Mouse (Mus musculus) layer of hippocampus, postnatal 10 days (tissue): Measurements from ENCODE around the gene Stag1. TPM values are rescaled to one million over a fixed set of nuclear protein-coding genes. Genes with fewer than 3 reads are reported as not detected.
A peak's percentile ranks its signal among the peaks of the same experiment; 100 is the strongest.

ENCODE experiments used
- DNase-seq, 2 experiments: peaks; one replicate each; pipeline ENCODE4 v3.0.0; 2021; ENCODE audit warnings: low spot score in 2 of 2
- total RNA-seq, 2 experiments: library from RNA; stranded (reverse); gene quantifications; 2 replicates each; pipeline ENCODE4 v1.2.3; 2021

Stag1 gene
- total RNA-seq, 2 experiments from 2014 or later, result 39.1 to 53.4 TPM

GRCm38 (mm10) chr9:100603156-100603555 lies 5.6 kb downstream of the Stag1 start:
- DNase-seq, result no peak

DNA sequence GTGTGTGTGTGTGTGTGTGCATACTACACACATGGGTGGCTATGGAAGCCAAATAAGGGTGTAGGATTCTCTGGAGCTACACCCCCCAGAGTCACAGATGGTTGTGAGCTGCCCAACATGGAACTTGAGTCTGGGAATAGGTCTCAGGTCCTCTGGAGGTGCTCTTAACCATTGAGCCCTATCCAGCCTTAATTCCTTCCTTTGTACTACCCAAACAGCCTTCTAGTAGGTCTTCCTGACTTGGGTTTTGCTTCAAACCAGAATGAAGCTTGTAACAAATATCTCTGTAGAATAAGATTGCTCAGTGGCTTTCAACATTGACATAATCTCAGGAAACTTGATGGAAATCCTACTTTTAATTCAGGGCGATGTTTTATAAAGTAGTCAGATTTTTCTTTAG lies 7.9 kb downstream of the Stag1 start:
- no peak for DNase-seq

- peak; percentile 9 to 24 for DNase-seq
These were observed 8.5 kb downstream of the Stag1 start for GRCm38 (mm10) chr9:100605985-100606554.

DNA sequence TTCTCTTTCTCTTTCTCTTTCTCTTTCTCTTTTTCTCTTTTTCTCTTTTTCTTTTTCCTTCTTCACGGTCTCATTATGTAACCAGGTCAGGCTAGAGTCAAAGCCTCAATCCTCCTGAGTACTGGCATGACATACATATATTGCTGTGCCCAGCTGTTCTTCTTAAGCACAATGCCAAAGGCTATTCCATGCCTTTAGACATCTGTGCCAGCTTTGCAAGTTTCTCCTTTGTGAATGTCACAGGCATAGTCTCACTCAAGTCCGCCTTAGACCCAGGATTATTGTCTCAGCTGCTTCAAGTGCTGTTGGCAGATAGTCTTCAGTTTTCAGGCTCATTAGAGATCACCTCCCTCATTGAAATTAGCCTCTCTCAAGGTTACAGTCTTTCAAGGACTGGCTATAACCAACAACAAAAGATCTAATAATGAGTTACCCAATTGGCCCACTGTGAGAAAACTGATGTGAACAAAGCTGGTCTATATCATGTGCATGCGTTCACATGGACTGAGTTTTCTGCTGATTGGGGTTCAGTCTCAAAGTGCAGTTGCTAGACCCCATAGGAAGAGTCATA lies 16.0 kb downstream of the Stag1 start:
- no peak for DNase-seq

DNA sequence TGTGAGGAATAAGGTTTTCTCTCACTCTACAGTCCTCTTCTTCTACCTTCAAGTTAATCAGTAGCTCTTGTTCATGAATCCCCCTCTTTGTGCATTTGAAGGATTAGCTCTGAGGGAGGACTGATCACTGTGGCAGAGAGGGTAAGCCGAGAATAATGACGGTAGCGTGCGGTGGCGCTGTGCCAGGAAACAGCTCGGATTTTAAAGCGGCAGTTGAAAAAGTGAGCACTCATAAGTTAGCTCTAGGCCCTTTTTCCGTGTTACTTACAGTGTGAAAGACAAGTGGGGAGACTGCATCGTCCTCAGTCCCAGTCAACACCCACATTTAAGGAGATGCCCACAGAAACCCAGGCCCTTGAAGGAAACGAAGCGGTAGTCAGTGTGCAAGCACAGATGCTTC lies 19.3 kb downstream of the Stag1 start:
- peak; percentile 34 to 51 for DNase-seq

DNA sequence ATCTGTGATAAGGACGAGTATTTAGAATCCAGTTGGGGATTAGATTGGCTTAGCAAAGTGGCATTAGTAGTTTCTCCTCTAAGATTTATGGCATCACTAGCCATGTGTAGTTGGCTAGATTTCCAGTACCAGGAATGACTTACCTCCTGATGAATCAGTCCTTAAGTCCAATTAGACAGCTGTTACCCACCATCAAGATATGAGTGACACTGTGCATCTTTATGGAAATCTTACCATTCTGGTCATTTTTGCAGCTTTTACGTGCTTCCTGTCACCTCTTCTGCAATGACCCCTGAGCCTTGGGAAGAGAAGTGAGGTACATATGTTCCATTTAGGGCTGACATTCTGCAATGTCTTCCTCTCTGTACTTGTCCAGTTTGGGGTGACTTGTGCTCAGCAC lies 28.7 kb downstream of the Stag1 start:
- no peak for DNase-seq

DNA sequence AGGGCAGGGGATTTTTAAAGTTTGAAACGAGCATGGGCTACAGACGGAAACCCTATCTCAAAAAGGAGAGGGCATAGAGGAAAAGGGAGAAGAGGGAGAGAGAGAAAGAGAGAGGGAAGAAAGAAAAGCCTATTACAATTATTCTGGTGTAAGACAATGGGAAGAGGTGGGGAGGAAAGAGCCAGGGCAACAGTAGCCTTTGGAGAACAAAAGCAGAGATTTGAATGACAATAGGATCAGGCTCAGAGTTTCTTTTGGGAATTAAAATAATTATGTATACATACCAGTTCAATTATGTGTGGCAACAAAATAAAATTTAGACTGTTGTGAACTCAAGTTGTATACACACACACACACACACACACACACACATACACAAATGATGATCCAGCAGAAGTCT lies 43.2 kb downstream of the Stag1 start:
- DNase-seq, result no peak

- DNase-seq, result no peak
These were observed 43.9 kb downstream of the Stag1 start for GRCm38 (mm10) chr9:100641391-100642085.

DNA sequence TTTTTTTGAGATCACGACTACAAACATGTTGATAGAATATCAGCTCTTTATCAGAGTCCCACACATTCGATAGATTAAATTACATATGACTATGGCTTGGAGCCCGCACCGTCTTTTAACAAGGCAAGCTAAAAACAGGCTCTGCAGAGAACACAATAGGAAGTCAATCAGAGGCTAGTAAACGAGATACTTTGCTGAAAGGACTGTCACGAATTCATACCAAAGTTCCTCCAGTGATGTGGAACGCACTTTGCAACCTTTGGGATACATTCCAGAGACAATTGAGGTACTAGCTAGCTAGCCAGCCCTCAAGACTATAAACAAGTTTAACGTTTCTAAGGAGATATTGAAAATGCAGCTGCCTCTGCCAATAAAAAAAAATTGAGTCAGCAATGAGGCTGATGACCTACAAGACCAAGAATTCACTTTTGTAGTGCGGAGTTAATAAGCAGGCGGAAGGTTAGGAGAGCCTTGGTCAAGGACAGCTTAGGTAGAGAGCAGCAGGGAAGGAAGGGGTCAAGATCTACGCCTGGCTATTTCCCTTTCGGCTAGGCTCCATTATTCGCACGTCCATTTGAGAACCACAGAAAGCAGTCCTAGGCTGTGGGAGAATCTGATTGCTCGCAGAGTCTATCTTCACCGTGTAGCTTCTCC lies 44.7 kb downstream of the Stag1 start:
- no peak for DNase-seq

- DNase-seq, result peak; percentile 100
These were observed 45.5 kb downstream of the Stag1 start for GRCm38 (mm10) chr9:100642840-100643697.

DNA sequence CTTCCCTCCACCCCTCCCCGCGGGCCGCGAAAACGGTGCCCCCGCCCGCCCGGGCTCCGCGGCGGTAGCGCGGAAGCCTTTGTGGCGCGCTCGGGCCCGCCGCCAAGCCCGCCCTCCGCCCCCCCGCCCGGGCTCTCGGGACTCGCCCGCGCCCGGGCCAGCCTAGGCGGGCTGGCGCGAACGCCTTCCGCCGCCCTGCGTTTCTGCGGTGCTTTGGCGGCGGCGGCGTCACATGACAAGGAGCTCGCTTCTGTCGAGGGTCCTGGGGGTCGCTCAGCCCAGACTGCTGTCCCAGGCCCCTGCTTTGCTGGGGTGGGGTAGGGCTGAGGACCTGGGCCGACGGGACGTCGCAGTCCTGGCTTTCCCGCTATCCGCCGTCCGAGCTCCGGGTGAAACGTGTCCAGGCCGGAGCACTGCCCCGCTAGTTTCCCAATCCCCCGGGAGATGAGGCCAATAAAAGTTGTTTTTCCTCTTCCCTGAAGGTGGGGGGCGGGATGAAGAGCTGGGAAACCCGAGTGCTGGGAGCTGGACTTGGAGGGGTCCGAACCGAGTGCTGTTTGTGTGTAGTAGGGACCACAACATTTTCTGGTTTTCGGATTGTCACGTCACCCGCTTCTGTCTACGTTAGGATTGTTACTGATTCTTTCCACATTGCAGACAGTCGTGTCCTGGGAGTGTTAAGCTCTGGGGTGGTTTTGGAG lies 46.6 kb downstream of the Stag1 start:
- DNase-seq, result peak; percentile 61 to 72

DNA sequence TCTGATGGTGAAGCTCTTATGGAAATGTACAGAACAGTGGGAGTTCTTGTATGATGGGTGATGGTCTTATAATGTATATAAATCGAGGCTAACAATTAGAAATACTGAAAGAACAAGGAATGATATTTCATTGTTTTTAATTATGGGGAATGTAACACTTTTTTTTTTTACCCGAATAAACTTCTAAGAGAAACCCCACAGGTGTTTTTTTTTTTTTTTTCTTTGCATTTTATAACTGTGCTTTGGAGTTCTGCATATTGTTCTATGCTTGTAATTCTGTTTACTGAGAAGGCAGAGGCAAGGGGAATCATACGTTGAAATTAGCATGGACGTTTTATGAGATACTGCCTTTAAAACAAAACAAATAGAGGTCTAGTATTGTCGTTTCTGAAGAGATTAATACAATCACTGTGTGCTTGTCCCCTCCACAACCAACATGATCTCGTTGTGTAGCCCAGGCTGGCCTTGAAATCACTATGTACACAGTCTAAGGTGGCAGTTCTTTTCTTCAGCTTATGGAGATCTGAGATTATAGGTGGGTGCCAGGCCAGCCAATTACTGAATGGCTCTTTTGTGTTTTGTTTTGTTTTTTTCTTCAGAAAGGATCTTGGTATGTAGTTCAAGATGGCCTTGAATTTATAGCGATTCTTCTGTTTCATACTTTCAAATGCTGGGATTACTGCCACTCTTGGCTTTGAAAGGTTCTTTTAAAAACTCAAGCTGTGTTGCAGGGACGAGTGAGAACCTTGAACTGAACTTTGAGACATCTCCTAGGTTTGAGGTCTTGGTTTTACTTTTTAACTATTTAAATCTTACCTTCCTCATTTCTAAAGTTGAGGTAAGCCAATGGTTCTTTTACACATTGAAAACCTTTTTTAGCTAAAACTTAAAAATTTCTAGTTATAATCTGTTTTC lies 47.7 kb downstream of the Stag1 start:
- no peak for DNase-seq

DNA sequence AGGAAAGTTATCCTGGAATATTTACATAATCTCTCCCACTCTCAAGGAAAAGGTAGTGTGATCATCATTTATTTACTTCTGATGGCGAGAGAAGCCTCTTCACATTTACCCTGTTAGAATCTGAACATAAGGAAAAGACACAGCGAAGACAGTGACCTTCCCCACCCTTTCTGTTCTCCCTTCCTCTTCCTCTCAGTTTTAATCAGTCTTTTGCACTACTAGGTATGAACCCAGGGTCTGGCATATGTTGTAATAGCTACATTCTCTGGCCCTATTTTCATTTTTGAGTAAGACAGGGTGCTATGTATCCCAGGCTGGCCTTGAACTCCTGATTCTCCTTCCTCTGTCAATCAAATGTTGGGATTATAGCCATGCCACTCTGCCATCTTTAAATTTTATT lies 48.7 kb downstream of the Stag1 start:
- no peak for DNase-seq

DNA sequence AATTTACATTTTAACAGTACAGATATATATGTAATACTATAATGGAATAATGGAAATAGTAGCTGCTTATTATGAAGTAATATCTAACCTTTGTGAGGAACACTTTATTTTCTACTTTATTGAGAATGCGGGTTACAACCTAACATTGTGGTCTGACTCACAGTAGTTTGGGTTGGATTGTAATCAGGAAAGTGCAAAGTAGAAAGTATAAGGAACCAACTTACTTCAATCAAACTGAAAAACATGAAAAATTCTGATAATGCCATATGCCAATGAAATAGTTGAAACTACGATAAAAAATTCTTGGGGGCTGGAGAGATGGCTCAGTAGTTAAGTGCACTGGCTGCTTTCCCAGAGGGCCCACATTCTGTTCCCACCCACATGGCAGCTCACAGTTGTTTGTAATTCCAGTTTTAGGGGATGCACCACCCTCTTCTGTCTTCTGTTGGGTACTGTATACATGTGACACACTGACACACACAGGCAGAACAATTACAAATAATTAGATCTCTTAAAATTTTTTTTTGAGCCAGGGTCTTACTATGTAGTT lies 50.3 kb downstream of the Stag1 start:
- peak; percentile 36 to 44 for DNase-seq

- no peak for DNase-seq
These were observed 56.5 kb downstream of the Stag1 start for GRCm38 (mm10) chr9:100654104-100654503.

DNA sequence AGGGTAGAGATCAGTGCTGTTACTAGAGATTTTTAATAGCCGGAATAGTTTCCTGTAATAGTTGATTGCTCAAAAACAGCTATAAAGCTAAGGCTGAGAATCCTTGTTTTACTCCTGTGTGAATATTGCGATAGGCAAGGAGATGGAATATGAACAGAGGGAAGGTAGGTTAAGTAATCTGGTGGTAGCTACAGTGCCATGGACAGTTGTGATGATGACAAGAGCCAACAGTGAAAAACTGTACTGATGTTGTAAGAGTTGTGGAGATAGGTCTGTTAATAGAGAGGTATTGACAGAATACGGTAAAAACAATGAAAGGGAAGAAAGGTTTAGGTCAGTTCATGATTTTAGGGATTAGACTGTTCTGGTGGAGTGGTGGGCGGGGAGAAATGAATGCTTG lies 58.5 kb downstream of the Stag1 start:
- DNase-seq, result no peak

- DNase-seq, result no peak
These were observed 63.0 kb downstream of the Stag1 start for GRCm38 (mm10) chr9:100660587-100660986.

GRCm38 (mm10) chr9:100663473-100664134 lies 66.0 kb downstream of the Stag1 start:
- DNase-seq, result no peak

DNA sequence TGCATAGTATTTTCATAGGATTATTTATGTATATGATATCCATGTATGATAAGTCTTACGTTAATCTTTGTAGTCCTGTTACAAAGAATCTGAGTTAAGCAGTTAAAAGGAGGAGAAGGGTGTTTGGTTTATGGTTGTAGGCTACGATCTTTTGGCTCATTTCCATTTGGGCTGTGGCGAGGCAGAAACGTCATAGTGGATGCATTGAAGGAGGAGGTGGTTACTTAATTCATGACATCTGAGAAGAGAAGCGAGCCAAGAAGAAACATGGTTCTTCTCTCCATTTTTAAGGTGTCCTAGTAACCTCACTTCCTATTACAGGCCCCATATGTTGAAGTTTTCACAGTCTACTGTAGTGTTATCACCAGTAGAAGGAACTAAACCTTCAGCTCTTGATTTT lies 72.6 kb downstream of the Stag1 start:
- no peak for DNase-seq
